Mouse (Mus musculus) testis, postnatal 14 days (tissue): ENCODE results near the gene Uroc1.
A peak's percentile ranks its signal among the peaks of the same experiment; 100 is the strongest.

ENCODE experiments used
- DNase-seq: peaks from one replicate; pipeline ENCODE4 v3.0.0; 2021; ENCODE audit warnings: low spot score

The Uroc1 gene

GRCm38 (mm10) chr6:90332561-90333425, at the start of gene Uroc1:
TSS of gene Uroc1 (plus strand) at chr6:90333284.
- no peak for DNase-seq

- no peak for DNase-seq
These were observed 44.8 kb upstream of the Uroc1 start for GRCm38 (mm10) chr6:90288265-90288664.

GRCm38 (mm10) chr6:90300919-90301318, 32.2 kb upstream of the Uroc1 start, which contains the start of gene BC048671:
TSS of gene BC048671 (plus strand) at chr6:90301219.
- DNase-seq = no peak

GRCm38 (mm10) chr6:90306315-90306975, 26.6 kb upstream of the Uroc1 start:
- no peak for DNase-seq

GRCm38 (mm10) chr6:90308839-90309778, 24.0 kb upstream of the Uroc1 start:
- DNase-seq = peak; percentile 31

- DNase-seq = no peak
These were observed 17.1 kb upstream of the Uroc1 start for GRCm38 (mm10) chr6:90315961-90316360.

- no peak for DNase-seq
These were observed 15.4 kb upstream of the Uroc1 start for GRCm38 (mm10) chr6:90317510-90318258.

GRCm38 (mm10) chr6:90319019-90319418, 14.1 kb upstream of the Uroc1 start:
- no peak for DNase-seq

- peak; percentile 54 for DNase-seq
These were observed 13.5 kb upstream of the Uroc1 start for GRCm38 (mm10) chr6:90319475-90320191.

GRCm38 (mm10) chr6:90320429-90320828, 12.7 kb upstream of the Uroc1 start:
- DNase-seq = no peak

- no peak for DNase-seq
These were observed 11.3 kb upstream of the Uroc1 start for GRCm38 (mm10) chr6:90321811-90322210.

- DNase-seq = no peak
These were observed 9.1 kb upstream of the Uroc1 start for GRCm38 (mm10) chr6:90324026-90324425.

- no peak for DNase-seq
These were observed 8.6 kb upstream of the Uroc1 start for GRCm38 (mm10) chr6:90324463-90324862.

GRCm38 (mm10) chr6:90324991-90325390, 8.1 kb upstream of the Uroc1 start, which contains the start of gene Chst13:
TSS of gene Chst13 (minus strand) at chr6:90325185.
- DNase-seq = no peak

GRCm38 (mm10) chr6:90327670-90328069, 5.4 kb upstream of the Uroc1 start:
- peak; percentile 11 for DNase-seq

GRCm38 (mm10) chr6:90329953-90330352, 3.1 kb upstream of the Uroc1 start:
- no peak for DNase-seq

- DNase-seq = no peak
These were observed 1.2 kb downstream of the Uroc1 start for GRCm38 (mm10) chr6:90334244-90334643.

GRCm38 (mm10) chr6:90342343-90342742, 9.3 kb downstream of the Uroc1 start:
- no peak for DNase-seq

GRCm38 (mm10) chr6:90347183-90347582, 14.1 kb downstream of the Uroc1 start:
- no peak for DNase-seq

- DNase-seq = no peak
These were observed 15.4 kb downstream of the Uroc1 start for GRCm38 (mm10) chr6:90348500-90348899.

GRCm38 (mm10) chr6:90350011-90350410, 16.9 kb downstream of the Uroc1 start:
- no peak for DNase-seq
